Mouse (Mus musculus) adrenal gland, postnatal 14 days (tissue): Measurements from ENCODE around the gene Tradd. TPM values are rescaled to one million over a fixed set of nuclear protein-coding genes. Genes with fewer than 3 reads are reported as not detected.
A peak's percentile ranks its signal among the peaks of the same experiment; 100 is the strongest.

ENCODE experiments used
- DNase-seq: peaks from one replicate; pipeline ENCODE4 v3.0.0; 2021; ENCODE audit warnings: mixed read lengths
- long read RNA-seq, 2 experiments: library from polyadenylated mRNA; stranded (forward); transcript quantifications; one replicate each; pipeline ENCODE4 v2.0.0; 2021
- total RNA-seq: library from RNA; stranded (reverse); gene quantifications from 2 replicates; pipeline ENCODE4 v1.2.3, GENCODE M21; 2021

Gene Tradd
- 12.7 and 15.9 TPM in 2 replicates for total RNA-seq
- long read RNA-seq, experiment 1, transcript Tradd-201 (5 exons, 1,689 nt): major isoform, 38 of 46 reads
- long read RNA-seq, experiment 1, partial matches to known transcripts: 2 of 46 reads
- long read RNA-seq, experiment 1, other reads (novel, unspliced or antisense): 6 of 46 reads
- long read RNA-seq, experiment 2, transcript Tradd-201 (5 exons, 1,689 nt): major isoform, 10 of 17 reads
- long read RNA-seq, experiment 2, partial matches to known transcripts: 3 of 17 reads
- long read RNA-seq, experiment 2, other reads (novel, unspliced or antisense): 4 of 17 reads

DNA sequence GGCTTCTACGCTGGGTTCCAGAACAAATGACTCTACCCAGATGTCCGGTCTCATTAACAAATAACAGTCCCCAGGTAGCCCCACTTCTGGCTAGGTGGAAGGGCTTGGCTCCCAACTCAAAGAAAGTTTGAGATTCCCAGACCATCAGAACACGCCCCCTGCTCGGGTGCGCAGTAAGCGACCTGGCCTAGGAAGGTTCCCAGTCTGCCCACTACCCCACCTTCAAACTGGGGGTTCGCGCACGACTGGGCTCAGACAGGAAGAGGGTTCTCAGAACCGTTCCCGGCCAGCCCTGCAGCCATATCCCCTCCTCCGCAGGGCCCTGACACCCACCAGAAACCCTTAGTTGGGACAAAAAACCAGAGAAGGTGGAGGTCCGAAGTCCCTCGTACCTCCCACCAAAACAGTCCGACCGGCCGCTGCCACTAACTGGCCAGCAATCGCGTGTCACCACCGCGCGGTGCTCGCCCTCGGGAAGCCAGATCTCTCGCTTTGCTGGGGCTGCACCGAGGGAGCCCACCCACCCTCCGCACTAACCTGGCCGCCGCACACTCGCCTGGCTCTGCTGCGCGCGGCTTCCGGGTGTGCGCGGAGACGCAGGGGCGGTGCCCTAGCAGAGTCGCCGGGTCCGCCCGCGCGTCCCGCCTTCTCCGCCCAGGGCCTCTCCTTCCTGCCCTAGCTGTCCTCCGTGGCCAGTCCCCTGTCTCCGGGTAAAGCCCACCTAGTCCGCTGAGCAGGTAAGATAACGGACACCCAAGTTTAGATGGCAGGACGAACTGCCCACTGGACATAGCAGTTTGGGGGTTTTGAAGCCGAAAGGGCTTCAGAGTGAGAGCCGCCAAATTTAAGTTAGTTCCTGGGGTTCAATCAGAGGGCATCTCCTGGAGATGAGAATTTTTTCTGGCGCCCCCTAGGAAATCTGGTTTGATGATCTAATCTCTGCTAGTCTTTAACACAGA is at the start of gene Tradd, which contains the start of gene Fbxl8:
Tradd (minus strand) TSS at position 586 of the 959 bp plus-strand sequence.
Fbxl8 (plus strand) TSS at position 625 of the 959 bp plus-strand sequence.
- peak; percentile 88 for DNase-seq

DNA sequence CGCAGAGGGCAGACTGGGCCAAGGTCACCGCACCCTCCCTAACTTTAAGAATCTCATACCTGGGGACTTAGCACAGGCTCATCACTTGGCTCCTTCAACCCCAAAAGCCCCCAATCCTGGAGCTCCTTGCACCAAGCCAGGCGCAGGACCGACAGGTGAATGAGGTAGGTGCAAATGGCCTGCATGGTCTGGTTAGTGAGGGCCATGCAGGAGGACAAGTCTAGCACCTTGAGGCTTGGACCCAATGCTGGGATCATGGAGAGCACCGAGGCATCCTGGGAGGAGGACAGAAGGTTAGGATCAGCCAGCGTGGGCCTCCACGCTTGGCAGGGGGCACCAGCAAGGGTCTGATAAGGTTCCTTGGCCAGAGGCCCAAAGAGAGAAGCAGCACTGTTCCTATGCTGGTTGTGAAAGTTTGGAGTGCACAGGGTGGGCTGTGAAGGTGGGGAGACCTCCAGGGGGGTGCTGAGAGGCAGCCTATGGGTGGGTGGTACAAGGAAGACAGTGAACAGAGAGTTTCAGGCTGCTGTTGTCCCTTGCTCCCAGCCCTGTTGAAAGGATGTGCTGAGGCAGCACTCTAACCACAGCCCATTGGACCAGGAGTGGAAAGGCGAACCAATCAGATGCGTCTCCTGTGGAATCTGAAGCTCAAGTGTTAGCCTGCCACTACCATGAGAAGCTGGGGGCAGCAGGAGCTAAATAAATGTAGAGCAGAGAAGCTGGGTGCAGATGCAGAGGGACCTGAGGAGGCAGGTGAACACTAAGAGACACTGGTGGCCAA is 49.4 kb upstream of the Tradd start:
- no peak for DNase-seq

DNA sequence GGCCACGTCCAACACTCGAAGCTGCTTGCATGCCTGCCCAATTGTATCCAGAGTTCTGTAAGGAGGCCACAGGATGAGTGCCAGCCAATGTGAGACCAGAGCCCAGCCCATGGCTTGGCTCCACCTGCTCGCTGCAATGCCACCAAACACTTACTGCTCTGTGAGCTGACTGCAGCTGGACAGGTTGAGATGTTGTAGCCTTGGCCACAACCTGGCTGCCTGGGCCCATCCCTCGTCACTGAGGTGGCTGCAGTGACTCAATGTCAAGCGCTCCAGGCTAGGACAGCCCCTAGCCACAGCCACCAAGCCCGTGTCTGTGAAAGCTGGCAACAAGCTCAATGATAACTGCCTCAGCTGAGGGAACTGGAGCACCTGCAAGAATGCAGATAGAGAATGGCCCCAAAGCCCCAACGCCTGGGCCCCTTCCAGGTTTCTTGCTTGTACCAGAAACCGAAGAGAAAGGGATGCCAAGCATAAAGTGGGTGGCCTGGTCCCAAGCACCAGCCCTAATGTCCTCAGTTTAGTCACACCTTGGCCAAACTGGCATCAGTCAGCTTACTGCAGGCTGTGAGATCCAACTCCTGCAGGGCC is 48.6 kb upstream of the Tradd start:
- no peak for DNase-seq

- DNase-seq: no peak
Observed at GRCm38 (mm10) chr8:105311718-105312117, 47.3 kb upstream of the Tradd start.

DNA sequence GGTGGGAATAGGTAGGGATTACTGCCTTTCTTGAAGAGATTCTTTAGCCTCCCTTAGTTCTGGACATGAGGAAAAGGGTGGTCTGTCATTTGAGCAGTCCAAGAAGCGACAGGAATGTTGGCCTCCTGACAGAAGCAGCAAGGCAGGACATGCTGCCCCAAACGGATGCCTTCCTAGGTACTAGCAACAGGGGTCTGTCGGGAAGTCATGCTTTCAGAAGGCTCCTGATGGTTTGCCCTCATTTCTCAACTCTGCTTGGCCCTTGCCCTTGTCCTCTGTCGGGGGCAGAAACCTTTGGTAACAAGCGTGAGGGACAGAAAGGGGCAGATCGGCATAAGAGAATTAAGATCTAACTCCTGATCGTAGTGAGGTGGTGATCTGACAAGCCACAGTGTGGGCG is 45.7 kb upstream of the Tradd start:
- no peak for DNase-seq

- no peak for DNase-seq
Observed at GRCm38 (mm10) chr8:105309142-105309847, 44.9 kb upstream of the Tradd start.

DNA sequence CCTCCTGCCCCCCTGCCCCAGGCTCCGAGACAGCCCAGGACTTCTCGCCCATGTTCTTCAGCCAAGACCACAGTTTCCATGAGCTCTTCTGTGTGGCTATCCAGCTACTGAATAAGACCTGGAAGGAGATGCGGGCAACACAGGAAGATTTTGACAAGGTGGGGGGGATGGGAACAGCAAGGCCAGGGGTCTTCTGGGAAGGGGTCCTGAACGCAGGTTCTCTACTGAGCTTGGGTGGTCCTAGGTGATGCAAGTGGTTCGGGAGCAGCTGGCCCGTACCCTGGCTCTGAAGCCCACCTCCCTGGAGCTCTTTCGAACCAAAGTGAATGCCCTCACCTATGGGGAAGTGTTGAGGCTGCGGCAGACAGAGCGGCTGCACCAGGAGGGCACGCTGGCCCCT is 44.0 kb upstream of the Tradd start:
- DNase-seq: no peak

DNA sequence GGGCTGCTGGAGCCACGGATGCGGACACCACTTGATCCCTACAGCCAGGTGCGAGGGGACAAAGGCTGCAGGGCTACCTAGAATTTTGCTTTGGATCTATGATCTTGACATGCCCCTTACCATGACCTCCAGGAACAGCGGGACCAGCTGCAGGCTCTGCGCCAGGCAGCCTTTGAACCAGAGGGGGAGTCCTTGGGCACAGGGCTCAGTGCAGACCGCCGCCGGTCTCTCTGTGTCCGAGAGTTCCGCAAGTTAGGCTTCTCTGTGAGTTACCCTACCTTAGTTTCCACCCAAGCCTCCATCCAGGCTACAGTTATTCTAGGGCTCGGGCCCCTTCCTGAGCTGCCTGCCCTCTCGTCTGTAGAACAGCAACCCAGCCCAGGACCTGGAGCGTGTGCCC is 43.3 kb upstream of the Tradd start:
- no peak for DNase-seq

DNA sequence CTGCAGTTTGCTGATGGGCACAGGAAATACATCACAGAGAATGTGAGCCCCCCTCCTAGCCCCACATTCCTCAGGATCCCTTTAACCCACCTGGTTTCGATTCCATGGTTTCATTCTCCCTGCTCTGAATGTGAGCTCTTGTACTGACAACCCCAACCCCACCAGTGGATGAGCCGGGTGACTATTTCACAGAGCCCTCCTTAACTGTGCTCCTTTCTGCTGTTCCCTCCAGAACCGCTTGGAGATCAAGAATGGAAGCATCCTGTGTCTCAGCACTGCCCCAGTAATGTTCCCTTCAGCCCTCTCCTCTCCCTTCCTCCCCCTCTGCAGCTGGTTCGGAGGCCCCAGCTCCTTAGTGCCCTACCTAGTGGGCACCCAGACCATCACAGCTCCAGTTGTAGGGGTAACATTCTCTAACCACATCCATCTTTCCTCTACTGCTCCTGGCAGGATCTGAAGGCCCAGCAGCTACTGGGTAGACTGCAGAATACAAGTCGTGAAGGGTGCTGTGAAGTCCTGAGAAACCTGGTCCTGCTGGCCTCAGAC is 41.8 kb upstream of the Tradd start:
- no peak for DNase-seq

DNA sequence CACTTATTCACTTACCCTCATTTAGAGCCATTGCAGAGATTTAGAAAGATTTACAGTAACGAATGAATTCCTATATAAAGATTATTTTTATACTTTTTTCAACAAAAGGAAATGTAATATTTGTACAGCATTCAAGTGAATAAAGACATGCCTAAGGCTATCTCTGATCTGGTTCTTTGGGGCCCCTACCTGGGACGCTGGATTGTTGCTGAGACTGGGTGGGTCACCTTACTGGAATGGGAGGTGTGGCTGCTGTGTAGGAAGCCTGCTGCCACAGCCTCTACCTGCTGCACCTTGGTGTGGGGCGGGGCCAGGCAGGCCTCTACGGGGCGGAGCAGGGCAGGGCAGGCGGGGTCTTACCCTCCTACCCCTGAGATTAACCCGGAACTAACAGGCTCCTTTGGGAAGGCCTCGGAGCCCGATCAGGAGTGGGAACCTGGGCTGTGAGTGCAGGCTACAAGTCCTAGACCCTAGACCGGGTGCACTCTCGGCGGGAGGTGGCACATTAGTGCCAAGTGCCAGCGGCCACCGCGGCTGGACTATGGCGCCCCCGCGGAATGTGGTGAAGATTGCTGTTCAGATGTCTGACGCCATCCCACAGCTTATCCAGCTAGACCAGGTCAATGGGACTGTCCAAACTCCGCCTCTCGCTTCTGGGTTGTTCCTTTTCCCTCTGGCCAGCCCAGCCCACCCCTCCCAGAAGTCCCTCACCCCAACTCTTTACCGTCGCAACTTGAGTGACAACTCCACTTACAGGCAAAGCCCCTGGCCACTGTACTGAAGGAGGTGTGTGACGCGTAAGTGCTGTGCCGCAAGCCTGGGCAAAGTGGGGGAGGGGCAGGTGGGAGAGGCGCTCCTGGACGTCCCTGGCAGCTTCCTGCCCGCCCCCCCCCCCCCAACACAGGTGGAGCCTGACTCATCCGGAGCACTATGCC is 41.1 kb upstream of the Tradd start, which contains the start of gene Elmo3:
Elmo3 (plus strand) TSS at position 391 of the 935 bp plus-strand sequence.
- DNase-seq: peak; percentile 83

DNA sequence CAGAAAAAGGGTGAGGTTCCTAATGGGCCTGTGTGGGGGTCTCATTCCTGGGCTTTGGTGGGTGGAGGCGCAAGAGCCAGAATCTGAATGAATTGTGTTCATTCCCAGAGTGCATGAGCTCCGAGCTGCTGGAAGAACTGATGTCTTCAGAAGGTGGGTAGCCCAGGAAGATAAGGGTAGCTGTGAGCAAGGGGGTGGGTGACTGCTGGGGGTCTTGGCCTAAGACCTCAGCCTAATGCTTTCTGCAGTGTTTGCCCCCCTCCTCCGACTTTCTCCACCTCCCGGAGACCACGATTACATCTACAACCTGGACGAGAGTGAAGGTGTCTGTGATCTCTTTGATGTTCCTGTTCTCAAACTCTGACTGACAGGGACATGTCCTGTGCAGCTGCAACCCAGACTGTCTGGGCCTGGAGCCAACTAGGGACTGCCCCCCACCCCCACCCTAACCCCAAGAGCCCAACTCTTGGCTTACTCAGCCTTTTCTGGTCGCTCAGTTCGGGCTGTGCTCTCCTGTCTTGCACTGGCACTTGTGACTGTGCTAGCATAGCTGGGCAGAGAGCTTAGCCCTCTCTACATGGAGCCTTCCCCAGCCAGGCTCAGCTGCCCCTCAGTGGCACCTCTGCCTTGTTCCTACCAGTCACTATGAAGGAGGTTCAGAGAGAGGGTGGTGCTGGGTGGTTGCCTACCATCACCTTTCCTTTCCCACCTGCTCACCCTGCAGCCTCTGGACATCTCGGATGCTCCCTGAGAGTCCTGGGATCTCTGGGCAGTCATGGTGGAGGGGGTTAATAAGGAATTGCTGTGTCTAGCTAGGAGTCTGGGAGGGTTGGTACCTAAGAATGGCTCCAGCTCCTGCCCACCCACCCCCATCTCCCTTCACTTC is 40.2 kb upstream of the Tradd start:
- DNase-seq: no peak

DNA sequence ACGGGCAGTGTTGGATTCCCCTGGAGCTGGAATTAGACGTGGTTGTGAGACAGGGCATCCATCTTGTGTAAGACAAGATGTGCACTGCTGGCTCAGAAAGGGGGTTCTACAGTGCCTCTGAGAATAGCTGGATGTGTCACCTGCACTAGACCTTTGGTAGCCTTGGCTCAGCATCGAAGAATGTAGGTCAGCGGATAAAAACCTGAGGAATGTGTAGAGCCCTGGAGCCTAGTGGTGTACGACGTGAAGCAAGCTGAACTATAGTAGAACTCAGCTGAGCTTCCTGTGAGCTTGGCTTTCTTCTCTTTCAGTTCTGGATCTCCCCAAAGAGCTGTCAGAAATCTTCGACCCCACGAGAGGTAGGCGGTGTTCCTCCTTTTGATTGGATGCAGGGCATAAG is 39.5 kb upstream of the Tradd start:
- DNase-seq: no peak

DNA sequence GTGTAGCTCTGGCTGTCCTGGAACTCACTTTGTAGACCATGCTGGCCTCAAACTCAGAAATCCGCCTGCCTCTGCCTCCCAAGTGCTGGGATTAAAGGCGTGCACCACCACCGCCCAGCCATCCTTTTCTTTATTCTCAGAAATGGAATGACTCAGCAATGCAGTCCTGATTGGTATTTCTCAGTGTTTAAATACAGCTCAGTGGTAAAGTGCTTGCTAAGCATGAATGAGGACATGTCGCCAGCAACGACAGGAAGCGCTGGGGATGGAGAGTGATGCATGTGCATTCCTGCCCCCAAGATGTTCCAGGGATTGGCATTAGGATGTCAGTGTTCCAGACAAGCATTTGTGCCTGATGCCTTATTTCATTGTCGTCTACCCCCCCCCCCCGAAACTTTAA is 39.0 kb upstream of the Tradd start:
- DNase-seq: no peak

DNA sequence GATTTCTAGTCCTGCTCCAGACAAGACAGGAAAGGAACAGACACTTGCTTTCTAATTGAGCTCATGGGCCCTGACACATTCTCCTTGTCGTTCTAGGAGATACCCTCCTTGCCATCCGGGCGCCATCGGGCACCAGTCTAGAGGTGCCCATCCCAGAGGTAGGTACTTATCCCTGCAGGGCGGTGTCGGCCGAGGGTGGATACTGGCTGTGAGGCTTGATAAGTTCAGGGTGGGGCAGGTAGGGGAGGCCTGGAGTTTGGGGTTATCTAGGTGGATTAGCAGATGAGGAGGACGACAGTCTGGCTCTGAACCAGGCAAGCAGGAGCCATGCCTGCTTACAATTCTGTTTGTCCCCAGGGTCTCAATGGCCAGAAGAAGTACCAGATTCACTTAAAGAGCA is 35.6 kb upstream of the Tradd start:
- no peak for DNase-seq

DNA sequence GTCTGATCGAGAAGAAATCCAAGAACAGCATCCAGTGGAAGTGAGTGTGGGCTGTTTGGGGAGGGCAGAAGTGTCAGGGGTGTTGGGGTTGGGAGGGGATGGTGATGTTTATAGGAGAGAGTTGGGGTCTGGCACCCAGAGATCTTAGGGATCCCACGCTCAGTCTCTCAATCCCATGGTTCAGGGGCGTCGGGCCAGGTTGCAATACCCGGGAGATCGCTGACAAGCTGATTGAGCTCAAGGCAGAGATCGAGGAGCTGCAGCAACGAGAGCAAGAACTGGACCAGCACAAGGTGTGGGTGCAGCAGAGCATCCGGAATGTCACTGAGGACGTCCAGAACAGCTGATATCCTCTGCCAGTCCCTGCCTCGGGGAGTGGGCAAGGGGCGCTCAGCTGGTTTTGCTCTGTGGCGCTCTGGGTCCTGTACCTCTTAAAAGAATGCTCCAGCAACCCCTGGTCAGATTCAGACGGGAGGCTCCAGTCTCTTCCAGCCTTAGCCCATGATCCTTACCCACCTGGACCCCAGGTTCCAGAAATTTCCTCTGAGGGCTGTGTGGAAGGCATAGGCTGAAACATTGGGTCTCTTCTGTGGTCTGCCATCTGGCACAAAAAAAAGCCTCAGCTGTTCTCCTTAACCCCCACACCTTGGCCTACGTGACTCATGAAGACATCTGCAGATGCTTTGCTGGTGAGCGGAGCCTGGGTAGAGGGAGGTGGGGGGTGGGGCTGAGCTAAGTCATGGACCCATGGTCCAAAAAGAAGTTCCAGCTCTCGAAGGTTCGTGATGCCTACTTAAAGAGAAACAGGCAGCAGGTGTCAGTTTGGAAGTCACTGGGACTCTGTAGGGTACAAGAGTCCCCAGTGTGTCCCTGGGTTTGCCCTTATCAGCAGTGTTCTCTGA is 34.2 kb upstream of the Tradd start:
- DNase-seq: no peak

- peak; percentile 97 for DNase-seq
Observed at GRCm38 (mm10) chr8:105297511-105298192, 33.2 kb upstream of the Tradd start, which contains the start of gene E2f4. Gene E2f4, plus strand, starts transcription at chr8:105297663.
